Mouse (Mus musculus): Measurements from ENCODE around the gene Dcbld2.

- no peak for TF ChIP-seq TCF12 (IDR thresholded peaks at IDR 0.05; ENCODE audit: low read depth, low read length)
- TF ChIP-seq POLR2A (IDR thresholded peaks at IDR 0.05; ENCODE audit: low read depth, low read length): no peak
- no peak for TF ChIP-seq ZMIZ1 (IDR thresholded peaks at IDR 0.05; ENCODE audit: low read depth, low read length)
- TF ChIP-seq BHLHE40 (IDR thresholded peaks at IDR 0.05; ENCODE audit: low read depth, low read length): no peak
- no peak for TF ChIP-seq TBP (conservative IDR thresholded peaks at IDR 0.05; ENCODE audit: low read depth, low read length)
- no peak for TF ChIP-seq ZC3H11A (IDR thresholded peaks at IDR 0.05; ENCODE audit: low read depth, low read length)
- TF ChIP-seq ZNF384 (IDR thresholded peaks at IDR 0.05; ENCODE audit: low read depth, low read length): no peak
- TF ChIP-seq POLR2AphosphoS2 (IDR thresholded peaks at IDR 0.05; ENCODE audit: low read depth, low read length): no peak
- TF ChIP-seq CTCF (conservative IDR thresholded peaks at IDR 0.05 in 1 of 2, IDR thresholded peaks at IDR 0.05 in 1 of 2; ENCODE audit: low read depth in 2 of 2, low read length in 2 of 2): no peak
- no peak for TF ChIP-seq KAT2A (IDR thresholded peaks at IDR 0.05; ENCODE audit: insufficient replicate concordance, low read length)
- TF ChIP-seq UBTF (IDR thresholded peaks at IDR 0.05; ENCODE audit: low read depth, low read length): no peak
- TF ChIP-seq RAD21 (IDR thresholded peaks at IDR 0.05; ENCODE audit: low read depth, low read length): no peak
These were observed 61.8 kb downstream of the Dcbld2 start for GRCm38 (mm10) chr16:58470061-58470460.
